Mouse (Mus musculus) small intestine, adult 10 weeks (tissue): ENCODE data around the gene Pole4. TPM values are rescaled to one million over a fixed set of nuclear protein-coding genes. Genes with fewer than 3 reads are reported as not detected.

Source experiments
- polyA plus RNA-seq: library from polyadenylated mRNA; stranded (reverse); fragments of 350-450 nt; fragmentation: Illumina TruSeq; extraction: RNeasy Lipid Tissue Mini Kit (QIAGEN cat#74804); gene quantifications from one replicate; pipeline ENCODE4 v1.2.3, GENCODE M21; 2014; ENCODE audit warnings: low replicate concordance

Gene Pole4
- polyA plus RNA-seq: 74.9 TPM

GRCm38 (mm10) chr6:82705221-82705620, at the start of gene Pole4:
Gene Pole4 (minus strand): TSS chr6:82705365.

Other genes starting within 250 kb of the Pole4 start
- 8.9 TPM for gene Hk2, start 69.1 kb upstream of the Pole4 start, polyA plus RNA-seq
- gene Sema4f, start 234.4 kb upstream of the Pole4 start, polyA plus RNA-seq: 0.11 TPM
- not detected for gene M1ap, start 241.5 kb upstream of the Pole4 start, polyA plus RNA-seq